Mouse (Mus musculus): Measurements from ENCODE around the gene Bmp2k. TPM values are rescaled to one million over a fixed set of nuclear protein-coding genes. Genes with fewer than 3 reads are reported as not detected.

Gene Bmp2k
- polyA plus RNA-seq, 1 experiment = 12.8 TPM

GRCm38 (mm10) chr5:96962252-96962933, 35.1 kb upstream of the Bmp2k start:
- TF ChIP-seq CTCF (IDR thresholded peaks at IDR 0.05; ENCODE audit: borderline replicate concordance, extremely low read depth, insufficient read depth, insufficient read length) = no peak
- TF ChIP-seq POLR2A (IDR thresholded peaks at IDR 0.05; ENCODE audit: borderline replicate concordance, extremely low read depth, insufficient read depth, insufficient read length, poor library complexity, severe bottlenecking) = no peak

GRCm38 (mm10) chr5:96962934-96963301, 34.6 kb upstream of the Bmp2k start:
- no peak for DNase-seq (ENCODE audit: low read depth)
- TF ChIP-seq CTCF (IDR thresholded peaks at IDR 0.05; ENCODE audit: borderline replicate concordance, extremely low read depth, insufficient read depth, insufficient read length) (no peak), POLR2A (IDR thresholded peaks at IDR 0.05; ENCODE audit: borderline replicate concordance, extremely low read depth, insufficient read depth, insufficient read length, poor library complexity, severe bottlenecking) (no peak)

More at GRCm38 (mm10) chr5:96962252-96962933, 35.1 kb upstream of the Bmp2k start:
- peak; percentile 42 for DNase-seq (ENCODE audit: low read depth)

- TF ChIP-seq CTCF (IDR thresholded peaks at IDR 0.05; ENCODE audit: borderline replicate concordance, extremely low read depth, insufficient read depth, insufficient read length) = no peak
- TF ChIP-seq POLR2A (IDR thresholded peaks at IDR 0.05; ENCODE audit: borderline replicate concordance, extremely low read depth, insufficient read depth, insufficient read length, poor library complexity, severe bottlenecking) = no peak
- DNase-seq (ENCODE audit: low read depth) = peak; percentile 87
Observed at GRCm38 (mm10) chr5:96964062-96965028, 33.1 kb upstream of the Bmp2k start.

- TF ChIP-seq POLR2A (IDR thresholded peaks at IDR 0.05; ENCODE audit: borderline replicate concordance, extremely low read depth, insufficient read depth, insufficient read length, poor library complexity, severe bottlenecking) (no peak), CTCF (IDR thresholded peaks at IDR 0.05; ENCODE audit: borderline replicate concordance, extremely low read depth, insufficient read depth, insufficient read length) (no peak)
- no peak for DNase-seq (ENCODE audit: low read depth)
Observed at GRCm38 (mm10) chr5:96965029-96965403, 32.5 kb upstream of the Bmp2k start.

GRCm38 (mm10) chr5:96965503-96965902, 32.0 kb upstream of the Bmp2k start:
- no peak for DNase-seq (ENCODE audit: low read depth)
- TF ChIP-seq CTCF (IDR thresholded peaks at IDR 0.05; ENCODE audit: borderline replicate concordance, extremely low read depth, insufficient read depth, insufficient read length) = no peak
- TF ChIP-seq POLR2A (IDR thresholded peaks at IDR 0.05; ENCODE audit: borderline replicate concordance, extremely low read depth, insufficient read depth, insufficient read length, poor library complexity, severe bottlenecking) = no peak

- DNase-seq (ENCODE audit: low read depth) = no peak
- no peak for TF ChIP-seq POLR2A (IDR thresholded peaks at IDR 0.05; ENCODE audit: borderline replicate concordance, extremely low read depth, insufficient read depth, insufficient read length, poor library complexity, severe bottlenecking)
- TF ChIP-seq CTCF (IDR thresholded peaks at IDR 0.05; ENCODE audit: borderline replicate concordance, extremely low read depth, insufficient read depth, insufficient read length) = no peak
Observed at GRCm38 (mm10) chr5:96968628-96969027, 28.9 kb upstream of the Bmp2k start.

- TF ChIP-seq POLR2A (IDR thresholded peaks at IDR 0.05; ENCODE audit: borderline replicate concordance, extremely low read depth, insufficient read depth, insufficient read length, poor library complexity, severe bottlenecking) = no peak
- no peak for TF ChIP-seq CTCF (IDR thresholded peaks at IDR 0.05; ENCODE audit: borderline replicate concordance, extremely low read depth, insufficient read depth, insufficient read length)
- no peak for DNase-seq (ENCODE audit: low read depth)
Observed at GRCm38 (mm10) chr5:96969032-96969431, 28.5 kb upstream of the Bmp2k start.

- DNase-seq (ENCODE audit: low read depth) = no peak
- TF ChIP-seq CTCF (IDR thresholded peaks at IDR 0.05; ENCODE audit: borderline replicate concordance, extremely low read depth, insufficient read depth, insufficient read length) = no peak
- no peak for TF ChIP-seq POLR2A (IDR thresholded peaks at IDR 0.05; ENCODE audit: borderline replicate concordance, extremely low read depth, insufficient read depth, insufficient read length, poor library complexity, severe bottlenecking)
Observed at GRCm38 (mm10) chr5:96969705-96970471, 27.6 kb upstream of the Bmp2k start.

- TF ChIP-seq POLR2A (IDR thresholded peaks at IDR 0.05; ENCODE audit: borderline replicate concordance, extremely low read depth, insufficient read depth, insufficient read length, poor library complexity, severe bottlenecking) (no peak), CTCF (IDR thresholded peaks at IDR 0.05; ENCODE audit: borderline replicate concordance, extremely low read depth, insufficient read depth, insufficient read length) (no peak)
- DNase-seq (ENCODE audit: low read depth) = no peak
Observed at GRCm38 (mm10) chr5:96970472-96970848, 27.0 kb upstream of the Bmp2k start.

- TF ChIP-seq POLR2A (IDR thresholded peaks at IDR 0.05; ENCODE audit: borderline replicate concordance, extremely low read depth, insufficient read depth, insufficient read length, poor library complexity, severe bottlenecking) = no peak
- no peak for TF ChIP-seq CTCF (IDR thresholded peaks at IDR 0.05; ENCODE audit: borderline replicate concordance, extremely low read depth, insufficient read depth, insufficient read length)
- no peak for DNase-seq (ENCODE audit: low read depth)
Observed at GRCm38 (mm10) chr5:96972474-96973130, 24.9 kb upstream of the Bmp2k start.

All from brain, embryonic 14.5 days (tissue).